Mouse (Mus musculus) forebrain, postnatal 0 days (tissue): ENCODE results near the gene Gbp6. TPM values are rescaled to one million over a fixed set of nuclear protein-coding genes. Genes with fewer than 3 reads are reported as not detected.
"Not testable (repeated sequence)": the region's sequence is repeated elsewhere in the genome, so short reads cannot be mapped to it uniquely, and the experiment has no call there.

ENCODE experiments used
- ATAC-seq: fragments of 200-750 bp; cut with Nextera tagmentation; 2 replicates; pipeline ENCODE4 v1.8.0; 2017; ENCODE audit warnings: mild to moderate bottlenecking, moderate library complexity
- DNase-seq: peaks from one replicate; pipeline ENCODE4 v3.0.0-alpha.2; 2015
- H3K27ac ChIP-seq: fragments of 300-500 bp; sonication (generic); 2 replicates; pipeline ENCODE4 v1.5.1; 2014; ENCODE audit warnings: low read depth, mild to moderate bottlenecking, antibody characterized with exemption, low read length, moderate library complexity, mixed read lengths
- H3K27me3 ChIP-seq: fragments of 300-500 bp; sonication (generic); 2 replicates; pipeline ENCODE4 v1.6.1; 2014; ENCODE audit warnings: mild to moderate bottlenecking, low read length, mixed read lengths; ENCODE audit not compliant: insufficient read depth
- H3K36me3 ChIP-seq: fragments of 300-500 bp; sonication (generic); 2 replicates; pipeline ENCODE4 v1.6.1; 2014; ENCODE audit warnings: mild to moderate bottlenecking, moderate library complexity; ENCODE audit not compliant: insufficient read depth
- H3K4me1 ChIP-seq: fragments of 300-500 bp; sonication (generic); 2 replicates; pipeline ENCODE4 v1.6.1; 2014; ENCODE audit warnings: antibody characterized with exemption; ENCODE audit not compliant: insufficient read depth
- H3K4me2 ChIP-seq: fragments of 300-500 bp; sonication (generic); 2 replicates; pipeline ENCODE4 v1.6.1; 2014; ENCODE audit warnings: low read depth, mild to moderate bottlenecking, moderate library complexity
- H3K4me3 ChIP-seq: fragments of 300-500 bp; sonication (generic); 2 replicates; pipeline ENCODE4 v1.5.1; 2014; ENCODE audit warnings: low read depth, low read length, mixed read lengths
- H3K9ac ChIP-seq: fragments of 300-500 bp; sonication (generic); 2 replicates; pipeline ENCODE4 v1.6.1; 2014; ENCODE audit warnings: mild to moderate bottlenecking
- H3K9me3 ChIP-seq: fragments of 300-500 bp; sonication (generic); 2 replicates; pipeline ENCODE4 v1.6.1; 2016; ENCODE audit warnings: low read length
- WGBS: fragments of 180-500 bp; shearing (Covaris S2); extraction: QIAGEN DNeasy Blood & Tissue Kit; methylation state at CpG from one replicate; pipeline ENCODE4 v1.1.7; 2014; 5-methylcytosine and 5-hydroxymethylcytosine counted together
- polyA plus RNA-seq: library from polyadenylated mRNA; unstranded; fragments of >200 nt; fragmentation: Nextera tagmentation; extraction: Ambion mirVana; gene quantifications from 2 replicates; pipeline ENCODE4 v1.2.1, GENCODE M21; 2015
- total RNA-seq: library from RNA; depleted of rRNA; stranded (reverse); fragments of >200 nt; gene quantifications from 2 replicates; pipeline ENCODE4 v1.2.3, GENCODE M21; 2014; rRNA removed

Gene Gbp6
- total and polyA plus RNA-seq, 2 experiments from 2014 or later, result 1.8 to 3.2 TPM

DNA sequence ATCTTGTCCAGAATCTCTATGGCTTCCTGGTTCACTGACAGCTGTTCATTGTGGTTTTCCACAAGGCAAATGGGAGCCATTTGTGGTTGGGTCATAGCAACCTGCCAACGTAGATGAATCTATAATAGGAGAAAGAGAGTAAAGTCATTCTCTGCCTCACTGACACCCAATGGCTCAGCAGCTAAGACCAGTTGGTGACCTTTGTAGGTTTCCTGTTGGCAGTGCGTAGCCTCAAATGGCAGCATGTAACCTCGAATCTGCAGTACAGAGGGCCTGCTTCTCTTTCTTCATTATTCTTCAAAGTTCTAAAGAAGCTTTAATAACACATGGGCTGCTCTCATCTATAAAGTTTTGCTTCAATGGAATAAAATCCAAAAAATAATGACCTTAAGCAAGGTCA lies 57.5 kb downstream of the Gbp6 start:
- not testable (repeated sequence) for H3K9me3 ChIP-seq, H3K27me3 ChIP-seq, H3K4me1 ChIP-seq, H3K4me2 ChIP-seq, ATAC-seq, H3K9ac ChIP-seq, H3K27ac ChIP-seq, H3K4me3 ChIP-seq, DNase-seq, H3K36me3 ChIP-seq
- 66% methylated on average over 3 of the region's 3 CpGs for WGBS

Other genes starting within 250 kb of the Gbp6 start
- gene Gbp9, start 154.2 kb downstream of the Gbp6 start, total RNA-seq, result 1.9 and 2.6 TPM in 2 replicates
- 1.1 TPM in 2 replicates for gene Gbp9, start 154.2 kb downstream of the Gbp6 start, polyA plus RNA-seq
- gene Gbp8, start 154.2 kb downstream of the Gbp6 start, total RNA-seq, result 0.08 TPM in 1 of 2 replicates, not detected in the other
- 0.22 and 0.23 TPM in 2 replicates for gene Gbp8, start 154.2 kb downstream of the Gbp6 start, polyA plus RNA-seq
- gene Gbp4, start 154.1 kb downstream of the Gbp6 start, total RNA-seq, result 1.5 and 2.3 TPM in 2 replicates
- 0.54 and 0.82 TPM in 2 replicates for gene Gbp4, start 154.1 kb downstream of the Gbp6 start, polyA plus RNA-seq
- gene Gbp10, start 54.2 kb downstream of the Gbp6 start, total RNA-seq, result 0.57 and 0.69 TPM in 2 replicates
- 0.56 and 0.78 TPM in 2 replicates for gene Gbp10, start 54.2 kb downstream of the Gbp6 start, polyA plus RNA-seq
- gene Gm43302, start within 50 bp of the Gbp6 start, total RNA-seq, result not detected in 2 replicates
- 0.33 TPM in 1 of 2 replicates, not detected in the other for gene Gm43302, start within 50 bp of the Gbp6 start, polyA plus RNA-seq
- gene Lrrc8b, start 122.1 kb upstream of the Gbp6 start, total RNA-seq, result 57.3 and 64.0 TPM in 2 replicates
- gene Lrrc8b, start 122.1 kb upstream of the Gbp6 start, polyA plus RNA-seq, result 16.5 and 20.8 TPM in 2 replicates
- 6.2 and 6.9 TPM in 2 replicates for gene Lrrc8c, start 225.7 kb upstream of the Gbp6 start, total RNA-seq
- gene Lrrc8c, start 225.7 kb upstream of the Gbp6 start, polyA plus RNA-seq, result 10.0 and 11.5 TPM in 2 replicates